Mouse (Mus musculus) kidney, adult 9 months (tissue): ENCODE measurements at regions not wholly inside any gene's neighbourhood (a gene's known extent, or its start where the extent isn't known, plus 50 kb on each side); places are given as distances from the start of the nearest gene placed in this dataset.
"Not testable (repeated sequence)": the region's sequence is repeated elsewhere in the genome, so short reads cannot be mapped to it uniquely, and the experiment has no call there.

Source experiments
- DNase-seq: peaks from one replicate; pipeline ENCODE4 v3.0.0; 2022

DNA sequence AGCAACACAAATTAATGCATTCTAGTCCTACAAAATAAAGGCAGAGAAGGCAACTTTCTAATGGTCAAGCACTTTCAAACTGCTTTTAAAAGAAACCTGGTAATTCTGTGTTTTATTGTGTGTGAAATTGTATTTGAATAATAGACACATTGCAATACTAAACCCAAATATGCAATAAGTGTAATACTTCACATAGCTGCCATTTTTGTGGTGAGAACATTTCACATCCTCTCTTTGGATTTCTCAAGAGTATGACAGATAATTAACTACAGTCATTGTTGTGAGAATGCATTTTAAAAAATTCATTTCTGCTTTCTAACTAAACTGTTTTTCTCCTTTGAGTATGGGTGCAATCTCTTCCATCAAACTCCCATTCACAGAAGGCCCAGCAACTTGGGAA is 256.4 kb downstream of the Sema3d start:
- DNase-seq, result no peak

DNA sequence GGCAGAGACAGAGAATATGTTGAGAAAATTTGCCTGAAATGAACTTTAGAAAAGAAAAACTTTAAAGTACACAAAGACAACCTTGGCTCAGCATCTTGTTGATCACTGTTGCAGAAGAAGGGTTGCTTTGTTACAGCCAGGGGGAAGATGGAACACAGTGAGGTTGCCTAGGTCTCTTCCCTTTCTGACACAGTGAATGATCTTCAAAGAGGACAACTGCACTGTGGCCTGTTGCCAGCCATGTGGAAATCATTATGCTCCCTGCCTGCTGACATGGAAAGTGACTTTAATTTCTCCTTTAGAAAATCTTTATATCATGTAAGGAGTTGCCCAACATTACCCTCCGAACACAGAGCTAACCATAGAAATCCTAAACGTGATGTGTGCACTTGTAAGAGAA is 263.1 kb downstream of the Sema3d start:
- DNase-seq, result no peak

DNA sequence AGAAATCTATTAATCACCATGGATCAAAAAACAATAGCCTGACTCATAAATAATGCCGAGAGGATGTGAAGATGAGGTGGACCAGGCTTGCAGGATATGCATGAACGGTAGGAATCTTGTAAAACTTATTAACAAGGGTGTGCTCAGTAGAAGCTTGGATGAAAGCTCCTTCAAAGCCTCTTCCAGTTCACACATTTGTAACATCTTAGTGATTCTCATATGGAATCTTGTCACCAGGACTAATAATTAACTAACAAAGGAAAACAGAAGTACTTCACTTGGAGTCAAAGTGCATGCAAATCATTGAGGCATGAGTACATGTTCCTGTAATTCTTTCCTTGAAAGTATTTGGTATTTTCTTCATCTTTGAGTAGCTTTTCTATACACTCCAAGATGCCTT is 290.5 kb downstream of the Sema3d start:
- DNase-seq, result peak; percentile 31

DNA sequence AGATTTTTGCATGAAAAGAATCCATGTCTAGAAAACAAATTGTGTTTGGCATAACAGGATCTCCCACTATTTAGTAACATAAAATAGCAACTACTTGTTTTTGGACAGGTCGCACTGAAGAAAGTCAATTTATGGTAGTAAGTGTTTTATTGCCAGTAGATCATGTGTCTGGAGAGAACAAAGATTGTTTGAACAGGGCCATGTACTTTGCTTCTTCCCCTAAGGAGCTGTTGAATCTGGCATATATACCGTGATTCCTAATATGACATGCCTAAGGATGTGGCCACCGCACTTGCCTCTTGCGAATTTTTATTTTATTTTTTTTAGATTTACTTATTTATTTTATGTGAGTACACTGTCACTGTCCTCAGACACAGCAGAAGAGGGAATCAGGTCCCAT is 290.9 kb downstream of the Sema3d start:
- no peak for DNase-seq

DNA sequence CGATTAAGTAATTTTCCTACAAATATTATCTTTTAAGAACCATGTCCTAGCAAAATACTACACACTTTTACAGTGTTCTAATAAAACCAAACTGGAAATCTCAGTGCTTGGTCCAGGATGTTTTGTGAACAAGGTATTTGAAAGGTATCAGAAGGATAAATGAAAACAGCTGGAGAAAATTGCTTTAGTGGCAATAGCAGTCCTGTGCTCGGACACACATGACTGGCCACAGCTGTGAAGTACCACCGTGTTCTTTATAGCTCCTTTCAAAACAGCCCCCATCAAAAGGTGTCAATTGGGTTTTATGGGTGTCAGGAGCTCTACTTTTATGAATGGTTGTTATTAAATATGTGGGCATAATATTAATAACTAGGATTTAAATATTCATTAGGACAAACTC is 293.5 kb downstream of the Sema3d start:
- DNase-seq, result no peak

DNA sequence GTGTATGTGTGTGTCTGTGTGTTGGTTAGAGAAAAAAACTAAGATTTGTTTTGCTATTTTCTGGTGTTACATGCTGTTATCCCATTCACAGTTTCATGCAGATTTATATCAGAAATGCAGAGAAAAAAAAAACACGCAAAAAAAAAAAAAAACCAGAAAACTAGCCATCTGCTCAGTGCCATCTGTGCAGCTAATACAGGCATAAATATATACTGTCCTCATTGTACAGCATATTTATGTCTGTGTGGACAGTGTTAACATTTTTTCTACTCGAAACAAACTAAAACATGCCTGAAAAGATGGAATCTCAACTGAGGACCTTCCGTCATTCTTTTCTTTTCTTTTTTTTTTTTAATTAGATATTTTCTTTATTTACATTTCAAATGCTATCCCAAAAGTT is 331.7 kb downstream of the Sema3d start:
- DNase-seq, result no peak

DNA sequence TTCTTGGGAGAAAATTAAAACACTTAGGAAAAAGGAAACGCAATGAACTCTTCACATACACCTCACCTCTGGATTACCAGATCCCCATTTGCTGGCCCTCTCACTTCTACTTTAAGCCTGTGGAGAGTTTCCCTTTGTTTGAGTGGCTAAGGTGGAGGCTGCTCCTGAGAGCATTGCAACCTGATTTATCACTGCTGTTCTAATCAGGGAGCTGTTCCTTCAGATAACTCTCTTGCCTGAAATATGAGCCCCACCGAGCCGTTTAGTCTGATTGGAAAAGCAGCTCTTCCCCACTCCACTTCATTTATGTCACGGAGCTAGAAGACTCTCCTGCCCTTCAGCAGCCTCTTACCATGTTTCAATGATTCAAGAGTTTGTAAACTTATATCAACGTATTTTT is 368.3 kb downstream of the Sema3d start:
- no peak for DNase-seq

DNA sequence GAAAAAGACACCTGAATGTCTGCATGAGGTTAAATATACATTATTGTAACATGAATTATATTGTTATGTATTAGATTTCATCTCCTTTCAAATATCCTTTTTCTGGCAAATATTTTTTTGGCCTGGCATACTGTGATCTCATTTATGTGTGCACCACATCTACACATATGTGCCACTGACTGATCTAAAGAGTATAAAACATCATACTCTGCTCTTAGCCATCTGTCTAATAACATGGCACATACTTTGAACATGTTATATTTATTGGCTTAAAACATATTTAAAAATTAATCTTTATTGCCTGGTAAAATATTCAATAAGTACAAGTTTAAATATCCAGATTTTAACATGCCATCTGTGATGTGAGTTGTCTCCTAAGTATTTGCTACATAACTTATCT is 365.6 kb upstream of the Sema3a start:
- DNase-seq, result no peak

DNA sequence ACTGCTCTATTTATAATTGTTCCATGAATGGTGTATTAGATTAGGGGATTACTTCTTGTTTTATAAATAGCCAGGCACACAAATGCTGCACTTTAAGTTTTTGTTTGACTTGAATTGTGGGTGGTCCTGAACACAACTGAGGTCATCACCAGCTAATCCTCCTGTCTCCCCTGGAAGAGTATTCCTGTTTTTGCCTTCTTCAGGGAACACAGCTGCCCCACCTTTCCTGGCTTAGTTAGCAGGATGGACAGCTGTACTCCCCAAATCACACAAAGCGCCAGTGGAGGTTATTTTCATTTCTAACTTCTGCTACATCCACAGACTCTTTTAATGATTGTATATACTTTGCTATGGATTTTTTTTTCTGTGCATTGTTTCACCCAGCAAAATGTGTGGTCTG is 357.8 kb upstream of the Sema3a start:
- DNase-seq, result no peak

DNA sequence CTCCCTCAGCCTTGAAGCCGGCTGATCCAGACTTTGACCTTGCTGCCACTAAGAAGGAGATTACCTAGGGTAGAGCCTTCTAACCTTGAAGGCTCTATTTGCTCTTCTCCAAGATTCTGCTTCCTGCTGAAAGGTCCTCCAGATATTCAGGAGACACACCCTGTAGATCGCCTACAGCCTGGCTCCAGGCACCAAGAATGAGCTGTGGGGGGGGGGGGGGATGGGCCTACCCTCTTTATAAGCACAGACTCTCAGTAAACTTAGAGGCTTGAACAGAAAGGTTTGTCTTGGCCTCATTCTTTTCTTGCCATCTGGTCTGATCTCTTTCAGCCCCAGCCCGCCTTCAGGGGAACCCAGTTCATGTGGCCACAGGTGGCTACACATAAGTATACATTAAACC is 342.5 kb upstream of the Sema3a start:
- no peak for DNase-seq

DNA sequence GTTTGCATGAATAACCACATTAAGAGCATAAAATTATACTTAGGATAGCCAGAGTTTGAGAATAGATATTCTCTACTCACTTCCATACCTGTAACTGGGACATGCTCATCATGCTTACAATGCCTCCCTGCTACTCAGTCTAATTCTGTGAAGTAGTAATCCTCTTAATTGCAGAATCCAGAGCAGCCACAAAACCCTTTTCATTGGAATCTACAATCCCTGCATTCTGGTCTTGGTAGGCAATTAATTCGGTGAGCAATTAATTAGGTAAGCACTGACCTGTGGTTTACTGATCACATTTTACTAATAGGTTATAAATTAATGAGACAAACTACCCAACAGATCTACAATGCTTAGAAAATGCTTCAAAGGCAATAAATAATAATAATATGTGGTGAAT is 316.5 kb upstream of the Sema3a start:
- peak; percentile 8 for DNase-seq

DNA sequence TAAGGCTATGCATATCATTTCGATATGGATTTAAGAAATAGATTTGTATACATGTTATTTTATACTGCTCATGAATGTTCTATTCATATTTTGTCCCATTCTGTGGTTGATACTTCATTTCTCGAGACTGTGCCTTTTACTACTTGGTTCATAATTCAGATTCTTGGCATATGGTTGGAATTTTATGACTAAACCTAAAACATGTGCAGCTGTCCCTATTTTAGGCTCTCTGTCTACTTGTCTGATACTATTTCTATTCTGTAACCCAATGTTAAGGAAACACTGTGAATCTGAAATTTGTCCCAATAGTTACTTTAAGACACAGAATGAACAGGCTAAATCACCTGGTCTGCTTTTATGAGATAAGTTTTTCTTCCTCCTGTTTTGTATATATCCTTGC is 315.3 kb upstream of the Sema3a start:
- DNase-seq, result no peak

DNA sequence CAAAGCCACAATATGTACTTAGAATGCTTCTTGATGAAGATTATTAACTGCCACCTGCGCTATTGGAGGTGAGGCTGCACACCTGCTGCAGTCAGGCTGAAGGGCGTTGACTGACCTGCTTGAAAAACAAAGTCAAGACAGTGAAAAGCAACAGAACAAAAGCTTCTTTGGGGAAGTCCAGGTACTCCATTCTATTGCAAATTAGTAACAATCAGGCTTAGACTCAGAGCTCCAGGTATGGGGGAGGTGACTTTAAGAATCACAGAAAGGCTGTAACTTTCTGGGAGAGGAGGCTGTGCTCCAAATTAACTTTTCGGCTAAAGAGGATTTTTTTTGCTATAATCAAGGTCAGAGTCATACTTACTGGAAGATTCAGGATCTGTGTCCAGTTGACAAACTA is 278.0 kb upstream of the Sema3a start:
- DNase-seq, result not testable (repeated sequence)

DNA sequence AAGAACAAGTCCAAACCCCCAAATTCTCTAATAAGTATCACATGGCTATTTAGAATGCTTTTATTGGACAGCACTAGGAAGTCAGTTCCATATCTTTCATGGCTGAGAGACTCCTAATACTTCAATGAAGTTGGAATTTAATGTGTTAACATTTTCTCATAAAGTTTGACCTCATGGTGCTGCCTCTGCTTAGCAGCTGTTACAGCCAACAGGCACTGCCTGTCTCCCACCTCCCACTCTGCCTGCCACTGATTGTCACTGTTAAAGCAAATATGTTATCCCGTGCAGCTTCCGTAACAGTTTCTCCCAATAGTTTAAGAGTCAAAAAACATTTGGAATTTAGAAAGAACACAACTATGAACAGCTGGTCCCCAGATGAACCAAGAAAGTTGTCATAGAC is 268.3 kb upstream of the Sema3a start:
- DNase-seq, result no peak

DNA sequence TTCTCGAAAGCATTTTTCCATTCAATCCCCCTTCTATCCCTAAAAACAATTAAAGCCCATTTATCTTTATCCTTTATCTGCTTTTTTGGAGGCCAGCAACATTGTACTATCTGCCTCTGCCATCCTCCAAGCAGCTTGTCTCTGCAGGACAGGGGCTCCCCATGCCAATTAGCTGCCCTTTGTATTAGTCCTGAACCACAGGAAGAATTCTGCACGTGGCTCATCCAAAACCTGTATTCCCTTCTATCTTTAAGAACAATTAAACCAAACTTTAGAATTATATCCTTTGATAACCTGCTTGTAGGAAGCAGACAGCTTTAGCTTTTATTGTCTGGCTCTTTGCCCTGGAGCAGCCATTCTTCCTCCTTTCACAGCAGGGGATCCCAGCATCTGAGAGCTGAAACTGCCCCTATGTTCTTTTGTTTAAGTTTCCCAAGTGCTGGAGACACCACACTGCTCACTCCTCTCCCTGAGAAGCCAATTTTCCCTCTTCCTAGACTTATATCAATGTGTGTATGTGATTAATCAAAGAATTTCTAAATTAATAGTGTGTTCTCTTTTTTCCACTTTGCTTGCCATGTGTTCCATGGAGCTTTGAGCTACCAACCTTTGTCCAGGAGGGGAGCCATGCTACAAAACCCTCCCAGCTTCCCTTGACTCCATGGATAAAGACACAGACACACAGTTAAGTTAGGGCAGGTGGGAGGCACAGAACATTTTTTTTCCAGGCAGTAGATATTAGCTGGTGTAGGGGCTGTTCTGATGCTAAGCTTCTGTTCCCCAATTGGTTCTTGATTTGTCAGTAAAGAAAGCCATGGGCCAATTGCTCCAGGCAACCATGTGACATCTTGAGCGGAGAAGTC is 256.6 kb upstream of the Sema3a start:
- no peak for DNase-seq

DNA sequence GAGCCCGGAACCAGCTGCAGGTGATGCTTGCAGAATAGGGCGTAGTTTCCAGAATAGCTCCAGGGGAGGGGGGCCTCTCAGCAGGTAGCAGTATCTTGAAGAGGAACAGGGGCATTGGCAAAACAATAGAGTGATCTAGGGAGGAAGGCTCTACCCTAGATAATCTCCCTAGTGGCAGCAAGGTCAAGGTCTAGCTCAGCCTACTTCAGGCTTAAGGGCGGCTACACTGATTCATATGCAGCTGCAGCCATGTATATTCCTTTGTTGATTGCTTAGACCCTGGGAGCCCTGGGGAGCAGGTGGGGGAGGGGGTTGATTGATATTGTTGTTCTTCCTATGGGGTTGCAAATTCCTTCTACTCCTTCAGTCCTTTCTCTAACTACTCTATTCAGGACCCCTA is 252.3 kb upstream of the Sema3a start:
- no peak for DNase-seq

DNA sequence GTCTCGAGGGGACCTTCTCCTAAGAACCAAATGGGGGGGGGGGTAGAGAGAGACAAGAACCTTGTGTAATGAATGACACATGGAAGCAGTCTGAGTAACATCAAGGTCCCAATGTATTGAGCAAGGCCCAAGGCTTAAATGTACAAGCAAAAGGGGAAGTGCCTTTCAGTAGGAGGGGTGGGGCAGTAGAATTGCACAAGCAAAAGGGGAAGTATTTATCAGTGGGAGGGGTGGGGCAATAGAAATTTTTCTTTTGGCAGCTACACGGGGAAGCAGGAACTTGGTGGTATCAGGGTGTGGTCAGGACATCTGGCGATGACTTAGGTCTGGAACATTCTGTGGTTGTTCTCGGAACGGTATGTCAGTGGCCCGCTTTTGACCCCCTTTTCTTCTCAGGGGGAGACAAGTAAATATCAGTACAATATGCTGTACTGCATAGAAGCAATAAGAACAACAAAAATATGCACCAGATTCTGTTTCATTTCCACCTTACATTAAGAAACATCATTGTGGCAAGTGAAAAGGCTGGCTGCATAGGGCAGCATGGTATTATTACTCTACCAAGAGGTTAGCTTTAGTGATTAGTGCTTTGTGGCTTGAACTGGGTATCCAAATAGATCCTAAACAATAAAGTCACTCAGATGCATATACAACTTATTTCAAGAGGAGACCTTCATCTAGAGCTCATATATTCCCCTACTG is 247.5 kb upstream of the Sema3a start:
- DNase-seq, result no peak

DNA sequence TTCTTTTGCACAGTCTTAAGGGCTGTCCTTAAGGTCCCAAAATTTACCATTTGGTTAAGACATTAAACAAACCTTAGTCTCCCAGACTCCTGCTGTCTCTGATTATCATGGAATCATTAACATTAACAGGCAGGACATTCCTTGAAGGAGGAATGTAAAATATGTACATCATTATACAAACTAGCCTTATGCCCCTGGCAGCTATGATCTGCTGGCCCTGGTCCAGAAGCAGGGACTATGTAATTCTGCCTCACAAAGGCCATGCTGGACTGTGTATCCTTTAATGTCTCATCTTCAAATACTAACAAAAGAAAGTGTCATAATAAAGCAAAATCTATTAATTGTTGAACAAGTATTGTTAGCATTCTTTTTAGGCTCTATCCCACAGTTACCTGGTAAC is 232.9 kb upstream of the Sema3a start:
- DNase-seq, result no peak

DNA sequence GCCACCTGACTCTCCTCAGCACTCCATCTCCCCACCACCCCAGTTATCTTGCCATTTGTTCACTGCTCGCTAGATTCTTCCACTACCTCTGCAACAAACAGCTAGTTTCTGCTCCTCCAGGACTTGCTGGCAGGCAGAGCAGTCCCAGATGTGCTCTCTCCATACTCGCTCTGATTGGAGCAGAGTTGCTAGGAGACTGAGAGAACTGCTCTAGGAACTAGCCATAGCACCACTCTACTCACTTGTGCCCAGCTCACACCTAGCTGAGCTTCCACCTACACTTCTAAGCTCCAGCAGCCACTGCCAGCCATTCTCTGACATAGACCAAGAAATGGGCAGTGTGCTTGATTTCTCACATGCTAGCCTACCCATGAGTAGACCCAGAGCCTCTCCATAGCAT is 230.6 kb upstream of the Sema3a start:
- DNase-seq, result no peak

DNA sequence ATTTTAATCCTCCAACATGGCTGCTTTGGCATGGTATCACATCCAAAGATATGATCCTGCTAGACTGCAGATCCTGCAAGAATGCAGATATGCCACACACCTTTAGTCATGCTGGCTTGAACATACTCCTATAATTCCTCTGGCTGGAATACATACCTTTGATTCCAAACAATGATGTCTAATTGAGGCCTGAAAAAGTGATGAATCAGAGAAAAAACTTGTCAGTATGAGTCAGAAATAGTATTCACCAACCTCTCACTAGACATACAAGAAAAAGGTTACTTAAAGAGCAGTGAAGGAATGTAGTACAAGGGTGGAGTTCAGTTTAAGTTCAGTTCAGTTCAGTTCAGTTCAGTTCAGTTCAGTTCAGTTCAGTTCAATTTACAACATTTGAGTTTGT is 214.5 kb upstream of the Sema3a start:
- DNase-seq, result no peak

DNA sequence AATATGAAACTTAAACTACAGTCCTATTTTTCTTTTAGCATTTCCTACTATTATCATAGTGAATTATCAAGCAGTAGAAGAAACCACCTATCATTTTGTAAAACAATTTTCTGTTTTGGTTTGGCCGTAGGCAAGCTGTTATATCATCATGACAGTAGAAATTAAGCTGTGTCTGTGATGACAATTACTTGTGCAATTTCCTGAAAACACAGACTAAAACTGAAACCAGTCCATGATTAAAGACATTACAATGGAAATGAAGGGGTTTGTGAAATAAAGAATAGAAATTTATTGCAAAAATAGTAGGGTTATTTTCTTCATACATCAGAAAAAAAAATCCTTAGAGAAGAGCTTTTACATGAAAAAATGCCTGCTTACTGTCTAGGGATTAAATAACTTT is 210.8 kb upstream of the Sema3a start:
- no peak for DNase-seq

DNA sequence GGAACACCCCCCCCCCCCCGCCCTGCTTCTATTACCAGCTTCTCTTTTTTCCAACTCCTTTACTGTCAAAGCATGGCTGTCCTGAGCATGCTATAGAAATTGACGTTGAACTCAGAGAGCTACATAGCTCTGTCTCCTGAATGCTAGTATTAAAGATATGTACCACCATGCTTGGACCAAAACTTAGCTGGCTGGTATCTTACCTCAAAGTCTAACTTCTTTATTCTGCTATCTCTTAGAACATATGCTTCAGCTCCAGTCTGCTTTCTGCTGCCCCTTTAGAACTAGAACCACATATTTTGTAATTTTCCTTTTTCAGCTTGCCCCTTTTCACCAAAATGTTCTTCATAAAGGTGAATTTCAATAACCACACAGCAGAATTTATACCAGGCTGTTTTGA is 205.9 kb upstream of the Sema3a start:
- no peak for DNase-seq

DNA sequence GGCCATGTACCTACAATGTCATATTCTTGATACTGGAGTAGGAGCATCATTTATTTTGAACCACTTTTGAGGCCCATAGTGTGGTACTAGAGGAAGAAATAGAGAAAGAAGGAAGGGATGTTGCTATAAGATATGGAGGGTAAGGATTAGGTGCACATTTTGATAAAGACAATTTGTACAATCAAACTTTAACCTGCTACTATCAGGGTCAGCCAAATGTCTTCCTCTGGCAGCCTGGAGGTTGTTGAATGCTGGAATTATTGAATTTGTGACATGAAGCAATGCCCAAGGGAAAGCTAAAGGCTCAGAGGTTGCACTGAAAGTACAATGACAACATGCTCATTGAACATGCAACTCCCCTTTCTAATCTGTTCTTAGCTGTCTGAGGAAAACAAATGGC is 202.3 kb upstream of the Sema3a start:
- no peak for DNase-seq

DNA sequence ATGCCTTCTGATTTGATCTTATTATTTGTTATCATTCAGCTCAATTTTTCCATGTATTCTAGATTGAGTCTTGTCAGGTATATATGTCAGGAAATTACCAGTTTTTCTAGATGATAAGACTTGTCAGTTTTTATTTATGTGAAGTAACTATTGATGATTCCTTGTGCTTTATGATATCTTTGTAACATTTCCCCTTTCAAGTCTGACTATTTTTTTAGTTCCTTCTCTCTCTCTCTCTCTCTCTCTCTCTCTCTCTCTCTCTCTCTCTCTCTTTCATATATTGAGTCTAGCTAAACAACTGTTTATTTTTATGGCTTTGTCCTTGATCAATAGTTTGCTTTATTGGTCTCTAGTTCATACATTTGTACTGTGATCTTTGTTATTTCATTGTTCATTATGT is 199.7 kb upstream of the Sema3a start:
- DNase-seq, result no peak

DNA sequence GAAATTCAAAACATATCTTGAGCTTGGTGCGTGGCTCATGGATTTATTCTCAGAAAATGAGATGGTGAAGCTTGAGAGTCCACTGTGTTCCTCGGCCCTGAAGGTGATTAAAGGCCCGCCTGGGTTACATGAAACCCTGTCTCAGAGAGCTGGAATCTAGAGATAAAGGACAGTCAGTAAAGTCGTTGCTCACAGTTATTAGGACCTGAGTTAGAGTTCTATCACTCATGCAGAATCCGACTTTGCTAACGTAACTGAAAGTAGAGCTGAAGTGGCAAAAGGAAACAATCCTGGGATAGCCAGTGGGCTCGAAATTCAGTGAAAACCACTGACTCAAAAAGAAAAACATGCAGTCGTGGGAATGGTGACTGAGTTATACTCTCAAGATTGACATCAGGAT is 198.9 kb upstream of the Sema3a start:
- no peak for DNase-seq
